Mouse (Mus musculus): ENCODE measurements around the gene Msl2.

Gene Msl2

GRCm38 (mm10) chr9:101073987-101074331 lies at the start of gene Msl2:
Gene Msl2 (plus strand): TSS chr9:101074101.
- DNase-seq (ENCODE audit: low spot score), result no peak

DNA sequence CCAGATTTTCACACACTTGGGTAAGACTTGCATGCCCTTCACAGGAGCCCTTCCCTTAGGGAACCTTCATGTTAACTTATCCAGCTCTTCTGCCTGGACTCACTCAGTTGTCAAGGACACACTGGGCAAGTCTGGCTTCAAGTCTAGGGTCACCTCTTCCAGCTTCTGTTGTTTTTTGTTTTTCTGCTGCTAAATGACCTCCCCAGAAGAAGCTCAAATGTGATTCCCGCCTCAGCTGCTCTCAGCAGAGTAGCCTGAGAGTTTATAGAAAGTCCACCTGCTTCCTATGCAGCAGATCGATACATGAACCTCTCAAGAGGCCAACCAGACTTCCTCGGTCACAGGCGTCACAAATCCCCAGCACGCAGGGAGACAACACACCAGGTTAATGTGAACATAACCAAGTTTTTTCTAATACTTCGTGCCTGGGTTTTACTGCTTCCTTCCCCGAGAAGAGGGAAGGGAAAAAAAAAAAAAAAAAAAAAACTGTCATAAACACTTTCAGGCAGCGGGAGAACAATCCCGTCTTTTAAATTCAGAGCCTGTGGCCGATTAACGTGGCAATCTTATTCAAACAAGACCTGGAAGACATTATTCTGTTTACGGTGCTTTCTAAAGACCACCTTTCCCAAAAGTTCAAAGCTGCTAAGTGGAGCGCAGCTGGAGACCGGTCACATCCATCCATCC lies 40.0 kb upstream of the Msl2 start:
- peak; percentile 24 for DNase-seq (ENCODE audit: low spot score)

GRCm38 (mm10) chr9:101034448-101035098 lies 39.3 kb upstream of the Msl2 start, which contains the start of gene Pccb:
Gene Pccb (minus strand): TSS chr9:101034898.
- peak; percentile 95 for DNase-seq (ENCODE audit: low spot score)

GRCm38 (mm10) chr9:101035836-101036596 lies 37.9 kb upstream of the Msl2 start:
- DNase-seq (ENCODE audit: low spot score), result peak; percentile 63

DNA sequence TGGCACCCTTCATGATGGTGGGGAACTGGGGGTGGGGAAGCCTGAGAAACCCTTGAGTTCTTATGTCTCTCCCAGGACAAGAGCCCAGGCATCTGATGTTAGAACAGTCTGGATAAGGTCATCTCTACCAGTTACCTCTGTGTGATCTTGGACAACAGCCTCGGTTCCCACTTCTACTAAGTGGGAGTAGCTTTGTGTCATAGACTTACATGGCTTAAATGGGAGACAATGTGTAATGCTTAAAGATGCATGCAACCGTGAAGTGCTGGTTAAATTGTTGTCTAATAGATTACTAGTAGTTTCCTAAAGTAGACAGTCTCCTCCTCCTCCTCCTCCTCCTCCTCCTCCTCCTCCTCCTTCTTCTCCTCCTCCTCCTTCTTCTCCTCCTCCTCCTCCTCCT lies 37.0 kb upstream of the Msl2 start:
- no peak for DNase-seq (ENCODE audit: low spot score)

DNA sequence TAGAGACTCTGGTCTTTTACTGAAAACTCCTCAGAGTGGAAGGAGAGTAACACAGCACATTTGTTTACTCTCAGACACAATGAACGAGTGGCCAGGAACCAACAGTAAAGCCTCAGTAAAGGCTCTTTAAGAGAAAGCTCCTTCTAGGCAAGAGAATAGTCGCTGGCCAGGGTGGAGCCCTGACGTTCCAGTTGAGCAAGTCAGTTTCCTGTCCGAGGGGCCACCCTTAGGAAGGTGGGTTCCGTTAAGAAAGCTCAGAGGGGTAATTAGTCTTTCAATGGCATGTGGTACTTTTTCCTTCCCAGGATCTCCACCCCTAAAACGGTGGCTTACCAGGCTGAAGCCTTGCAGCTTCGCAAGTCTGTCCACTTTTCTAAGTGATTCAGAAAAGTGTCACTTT lies 36.5 kb upstream of the Msl2 start:
- no peak for DNase-seq (ENCODE audit: low spot score)

DNA sequence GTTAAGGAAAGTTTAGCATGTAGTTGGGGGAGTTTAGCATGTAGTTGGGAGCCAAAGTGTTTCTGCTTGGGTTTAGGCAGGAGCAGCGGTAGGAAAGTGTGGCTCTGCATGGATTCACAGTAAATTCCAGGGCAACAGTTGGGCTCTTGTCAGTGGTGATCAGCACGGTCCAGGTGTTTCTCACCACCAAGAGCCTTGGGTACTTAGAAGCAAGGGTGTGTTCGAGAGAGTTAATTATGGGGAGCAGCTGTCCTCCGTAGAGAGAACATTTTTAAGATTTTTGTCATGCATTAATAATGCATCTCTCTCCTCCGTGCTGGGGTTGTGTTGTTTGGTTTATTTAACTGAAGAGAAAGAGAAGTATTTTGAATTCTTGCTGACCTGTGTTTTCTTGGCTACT lies 35.3 kb upstream of the Msl2 start:
- no peak for DNase-seq (ENCODE audit: low spot score)

GRCm38 (mm10) chr9:101041508-101041907 lies 32.4 kb upstream of the Msl2 start:
- no peak for DNase-seq (ENCODE audit: low spot score)

DNA sequence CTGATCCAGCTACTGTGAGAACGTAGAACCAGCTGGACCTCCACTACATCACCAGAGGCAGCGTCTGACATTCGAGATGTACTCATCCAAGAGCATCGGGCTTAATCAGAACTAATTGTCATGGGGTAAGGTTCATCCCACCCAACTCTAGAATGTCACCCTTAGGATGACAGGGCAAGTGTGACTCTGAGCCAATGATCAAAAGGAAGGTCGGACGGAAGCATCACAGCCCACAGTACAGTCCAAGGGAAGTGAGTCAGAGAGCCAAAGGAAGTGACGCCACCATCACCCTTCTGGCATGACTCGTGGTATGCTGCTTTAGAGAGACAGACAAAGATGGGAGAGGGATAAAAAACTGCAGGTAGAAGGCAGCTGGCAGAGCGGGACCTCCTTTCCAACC lies 31.7 kb upstream of the Msl2 start:
- no peak for DNase-seq (ENCODE audit: low spot score)

- peak; percentile 63 for DNase-seq (ENCODE audit: low spot score)
Observed at GRCm38 (mm10) chr9:101045710-101046338, 28.1 kb upstream of the Msl2 start.

DNA sequence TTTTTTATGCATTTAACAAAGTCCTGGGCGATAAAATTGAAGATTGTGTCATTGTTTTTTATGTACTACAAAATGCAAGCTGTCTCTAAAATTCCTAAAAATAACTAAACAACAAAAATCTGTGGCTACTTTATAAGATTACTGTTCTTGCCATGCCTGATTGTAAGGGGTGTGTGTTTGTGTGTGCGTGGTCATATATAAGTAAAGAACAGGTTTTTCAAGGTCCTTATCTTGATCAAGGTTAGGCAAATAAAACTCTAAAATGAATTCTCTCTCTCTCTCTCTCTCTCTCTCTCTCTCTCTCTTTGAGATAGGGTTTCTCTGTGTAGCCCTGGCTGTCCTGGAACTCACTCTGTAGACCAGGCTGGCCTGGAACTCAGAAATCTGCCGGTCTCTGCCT lies 21.9 kb upstream of the Msl2 start:
- no peak for DNase-seq (ENCODE audit: low spot score)

- DNase-seq (ENCODE audit: low spot score), result no peak
Observed at GRCm38 (mm10) chr9:101052691-101053090, 21.2 kb upstream of the Msl2 start.

DNA sequence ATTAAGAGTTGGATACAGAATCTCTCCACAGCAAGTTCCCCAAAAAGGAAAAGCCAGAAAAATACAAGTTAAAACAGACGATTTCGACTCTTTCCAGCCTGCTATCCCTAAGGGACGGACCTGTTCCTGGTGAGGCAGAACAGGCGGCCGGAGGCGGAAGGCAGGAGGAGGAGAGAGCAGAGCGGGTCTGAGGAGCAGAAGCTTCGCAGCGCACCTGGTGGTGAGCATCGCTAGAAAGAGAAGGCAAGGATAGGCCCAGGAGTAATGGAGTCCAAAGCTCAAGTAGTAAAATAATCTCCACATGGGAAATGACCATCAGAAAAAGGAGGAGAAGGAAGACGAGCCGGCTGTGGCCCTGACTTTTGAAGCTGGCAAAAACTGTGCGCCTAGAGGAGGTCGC lies 20.6 kb upstream of the Msl2 start:
- no peak for DNase-seq (ENCODE audit: low spot score)

GRCm38 (mm10) chr9:101057156-101057555 lies 16.7 kb upstream of the Msl2 start:
- no peak for DNase-seq (ENCODE audit: low spot score)

GRCm38 (mm10) chr9:101061035-101061434 lies 12.9 kb upstream of the Msl2 start:
- DNase-seq (ENCODE audit: low spot score), result no peak

- no peak for DNase-seq (ENCODE audit: low spot score)
Observed at GRCm38 (mm10) chr9:101062253-101062780, 11.6 kb upstream of the Msl2 start.

- no peak for DNase-seq (ENCODE audit: low spot score)
Observed at GRCm38 (mm10) chr9:101065076-101065602, 8.8 kb upstream of the Msl2 start.

- no peak for DNase-seq (ENCODE audit: low spot score)
Observed at GRCm38 (mm10) chr9:101069781-101070180, 4.1 kb upstream of the Msl2 start.

- DNase-seq (ENCODE audit: low spot score), result no peak
Observed at GRCm38 (mm10) chr9:101072506-101072905, 1.4 kb upstream of the Msl2 start.

- peak; percentile 100 for DNase-seq (ENCODE audit: low spot score)
Observed at GRCm38 (mm10) chr9:101073041-101073986, 587 bp upstream of the Msl2 start.
